Mouse (Mus musculus): ENCODE data around the gene Chst11.

DNA sequence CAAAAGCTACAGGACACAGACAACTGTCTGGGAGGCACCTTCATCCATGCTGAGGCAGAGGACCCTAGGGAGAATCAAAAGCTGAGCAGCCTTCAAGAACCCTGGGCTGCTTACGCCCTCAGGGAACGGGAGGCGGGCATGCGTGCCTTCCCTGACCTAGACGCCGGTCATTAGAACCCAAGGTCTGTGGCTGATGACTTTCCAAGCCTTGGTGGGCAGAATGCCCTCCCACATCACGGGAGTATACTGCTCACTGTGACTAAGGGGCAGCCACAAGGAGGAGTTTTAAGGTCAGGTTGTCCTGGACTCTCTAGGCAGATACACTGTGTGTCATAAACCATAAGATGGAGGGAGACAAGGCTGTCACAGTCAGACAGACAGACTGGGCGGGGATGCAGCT, 118.9 kb downstream of the Chst11 start:
- no peak for TF ChIP-seq CTCF (IDR thresholded peaks at IDR 0.05; ENCODE audit: insufficient read depth, low read length)
- TF ChIP-seq POLR2A (IDR thresholded peaks at IDR 0.05; ENCODE audit: borderline replicate concordance, extremely low read depth, low read depth, low read length): no peak
